Mouse (Mus musculus) forebrain, embryonic 15.5 days (tissue): ENCODE data around the gene Osbpl9. TPM values are rescaled to one million over a fixed set of nuclear protein-coding genes. Genes with fewer than 3 reads are reported as not detected.

ENCODE experiments used
- ATAC-seq: fragments of 200-750 bp; cut with Nextera tagmentation; replicated peaks from 2 replicates; pipeline ENCODE4 v1.8.0; 2017; ENCODE audit warnings: mild to moderate bottlenecking, moderate TSS enrichment, moderate library complexity
- H3K27ac ChIP-seq: fragments of 300-500 bp; sonication (generic); replicated peaks from 2 replicates; pipeline ENCODE4 v1.5.1; 2015; ENCODE audit warnings: mild to moderate bottlenecking, inconsistent platforms
- H3K27me3 ChIP-seq: fragments of 300-500 bp; sonication (generic); 2 replicates; pipeline ENCODE4 v1.6.1; 2015; ENCODE audit warnings: inconsistent platforms
- H3K36me3 ChIP-seq: fragments of 300-500 bp; sonication (generic); 2 replicates; pipeline ENCODE4 v1.6.1; 2015; ENCODE audit warnings: mild to moderate bottlenecking, inconsistent platforms
- H3K4me1 ChIP-seq: fragments of 300-500 bp; sonication (generic); 2 replicates; pipeline ENCODE4 v1.6.1; 2015; ENCODE audit warnings: inconsistent platforms
- H3K4me2 ChIP-seq: fragments of 300-500 bp; sonication (generic); replicated peaks from 2 replicates; pipeline ENCODE4 v1.6.1; 2015; ENCODE audit warnings: mild to moderate bottlenecking, inconsistent platforms
- H3K4me3 ChIP-seq: fragments of 300-500 bp; sonication (generic); 2 replicates; pipeline ENCODE4 v1.5.1; 2015; ENCODE audit warnings: mild to moderate bottlenecking, inconsistent platforms
- H3K9ac ChIP-seq: fragments of 300-500 bp; sonication (generic); replicated peaks from 2 replicates; pipeline ENCODE4 v1.6.1; 2015; ENCODE audit warnings: mild to moderate bottlenecking, inconsistent platforms
- H3K9me3 ChIP-seq: fragments of 300-500 bp; sonication (generic); 2 replicates; pipeline ENCODE4 v1.6.1; 2016; ENCODE audit warnings: inconsistent platforms
- WGBS: fragments of 180-500 bp; shearing (Covaris S2); methylation state at CpG from one replicate; pipeline ENCODE4 v1.1.7; 2015; ENCODE audit warnings: mixed read lengths; 5-methylcytosine and 5-hydroxymethylcytosine counted together
- polyA plus RNA-seq: library from polyadenylated mRNA; unstranded; fragments of >200 nt; fragmentation: Nextera tagmentation; extraction: Ambion mirVana; gene quantifications from 2 replicates; pipeline ENCODE4 v1.2.1, GENCODE M21; 2015

The Osbpl9 gene
- polyA plus RNA-seq, 1 experiment from 2014 or later: 78.5 TPM

GRCm38 (mm10) chr4:109089171-109089570, 112.9 kb downstream of the Osbpl9 start:
- WGBS: 89% methylated on average over 5 of the region's 5 CpGs
- H3K27ac ChIP-seq: no peak overlapping the region
- no peak for ATAC-seq
- peaks cover 10% of the 10 kb centered on the region; the same call in 1 of the 2 replicates for H3K4me1 ChIP-seq
- H3K27me3 ChIP-seq: no peaks in the 10 kb centered on the region
- no peak overlapping the region for H3K9ac ChIP-seq
- H3K9me3 ChIP-seq: no peaks in the 10 kb centered on the region
- no peak overlapping the region for H3K4me3 ChIP-seq
- H3K36me3 ChIP-seq: no peaks in the 10 kb centered on the region; the same call in 1 of the 2 replicates
- H3K4me2 ChIP-seq: no peak overlapping the region

- Histone ChIP-seq H3K9me3 (no peaks in the 10 kb centered on the region), H3K4me1 (no peaks in the 10 kb centered on the region), H3K4me2 (no peak overlapping the region), H3K27ac (no peak overlapping the region), H3K9ac (no peak overlapping the region), H3K27me3 (no peaks in the 10 kb centered on the region), H3K36me3 (peaks cover 20% of the 10 kb centered on the region), H3K4me3 (no peak overlapping the region)
- WGBS: 72% methylated on average over 5 of the region's 5 CpGs
- ATAC-seq: no peak
Observed at GRCm38 (mm10) chr4:109080118-109080517, 122.0 kb downstream of the Osbpl9 start.

GRCm38 (mm10) chr4:109079676-109080075, 122.4 kb downstream of the Osbpl9 start:
- Histone ChIP-seq H3K9ac (no peak overlapping the region), H3K4me1 (no peaks in the 10 kb centered on the region), H3K4me3 (no peak overlapping the region), H3K27me3 (no peaks in the 10 kb centered on the region), H3K4me2 (no peak overlapping the region), H3K9me3 (no peaks in the 10 kb centered on the region), H3K27ac (no peak overlapping the region), H3K36me3 (peaks cover 20% of the 10 kb centered on the region)
- no peak for ATAC-seq
- 77% methylated on average over 3 of the region's 3 CpGs for WGBS

- WGBS: 96% methylated on average over 7 of the region's 7 CpGs
- Histone ChIP-seq H3K9ac (no peak overlapping the region), H3K9me3 (no peaks in the 10 kb centered on the region), H3K36me3 (peaks cover 20% of the 10 kb centered on the region), H3K4me3 (no peak overlapping the region), H3K4me1 (no peaks in the 10 kb centered on the region), H3K27me3 (no peaks in the 10 kb centered on the region), H3K27ac (no peak overlapping the region), H3K4me2 (no peak overlapping the region)
- no peak for ATAC-seq
Observed at GRCm38 (mm10) chr4:109078941-109079340, 123.1 kb downstream of the Osbpl9 start.

GRCm38 (mm10) chr4:109073296-109073695, 128.8 kb downstream of the Osbpl9 start:
- H3K4me2 ChIP-seq: no peak overlapping the region
- H3K36me3 ChIP-seq: peaks cover 16% of the 10 kb centered on the region; the same call in 1 of the 2 replicates
- 84% methylated on average over 3 of the region's 3 CpGs for WGBS
- no peak overlapping the region for H3K9ac ChIP-seq
- no peak overlapping the region for H3K4me3 ChIP-seq
- no peaks in the 10 kb centered on the region for H3K27me3 ChIP-seq
- H3K27ac ChIP-seq: no peak overlapping the region
- no peak for ATAC-seq
- H3K4me1 ChIP-seq: no peaks in the 10 kb centered on the region
- H3K9me3 ChIP-seq: no peaks in the 10 kb centered on the region

- Histone ChIP-seq H3K27me3 (no peaks in the 10 kb centered on the region), H3K4me3 (no peak overlapping the region), H3K27ac (no peak overlapping the region), H3K9ac (no peak overlapping the region), H3K4me1 (no peaks in the 10 kb centered on the region), H3K4me2 (no peak overlapping the region), H3K9me3 (no peaks in the 10 kb centered on the region), H3K36me3 (peaks cover 18% of the 10 kb centered on the region; the same call in 1 of the 2 replicates)
- WGBS: 90% methylated on average over 6 of the region's 6 CpGs
- ATAC-seq: no peak
Observed at GRCm38 (mm10) chr4:109072891-109073290, 129.2 kb downstream of the Osbpl9 start.

- H3K4me1 ChIP-seq: no peaks in the 10 kb centered on the region
- H3K36me3 ChIP-seq: peaks cover 67% of the 10 kb centered on the region
- H3K9ac ChIP-seq: no peak overlapping the region
- no peak overlapping the region for H3K27ac ChIP-seq
- WGBS: 97% methylated on average over 5 of the region's 5 CpGs
- no peak overlapping the region for H3K4me2 ChIP-seq
- H3K9me3 ChIP-seq: no peaks in the 10 kb centered on the region
- H3K27me3 ChIP-seq: no peaks in the 10 kb centered on the region
- ATAC-seq: no peak
- no peak overlapping the region for H3K4me3 ChIP-seq
Observed at GRCm38 (mm10) chr4:109065714-109066113, 136.4 kb downstream of the Osbpl9 start.

- H3K4me3 ChIP-seq: no peak overlapping the region
- H3K4me2 ChIP-seq: no peak overlapping the region
- no peaks in the 10 kb centered on the region for H3K4me1 ChIP-seq
- 87% methylated on average over 6 of the region's 6 CpGs for WGBS
- no peaks in the 10 kb centered on the region for H3K27me3 ChIP-seq
- no peaks in the 10 kb centered on the region for H3K9me3 ChIP-seq
- H3K27ac ChIP-seq: no peak overlapping the region
- no peak overlapping the region for H3K9ac ChIP-seq
- ATAC-seq: no peak
- peaks cover 75% of the 10 kb centered on the region for H3K36me3 ChIP-seq
Observed at GRCm38 (mm10) chr4:109064941-109065340, 137.1 kb downstream of the Osbpl9 start.

- 91% methylated on average over 4 of the region's 4 CpGs for WGBS
- H3K4me2 ChIP-seq: no peak overlapping the region
- ATAC-seq: no peak
- H3K27me3 ChIP-seq: no peaks in the 10 kb centered on the region
- H3K4me3 ChIP-seq: no peak overlapping the region
- H3K27ac ChIP-seq: no peak overlapping the region
- no peaks in the 10 kb centered on the region for H3K4me1 ChIP-seq
- H3K9me3 ChIP-seq: no peaks in the 10 kb centered on the region
- peaks cover 95% of the 10 kb centered on the region for H3K36me3 ChIP-seq
- no peak overlapping the region for H3K9ac ChIP-seq
Observed at GRCm38 (mm10) chr4:109059255-109059821, 142.7 kb downstream of the Osbpl9 start.

- peaks cover 86% of the 10 kb centered on the region for H3K36me3 ChIP-seq
- H3K4me2 ChIP-seq: no peak overlapping the region
- no peak overlapping the region for H3K4me3 ChIP-seq
- H3K9me3 ChIP-seq: no peaks in the 10 kb centered on the region
- no peaks in the 10 kb centered on the region for H3K27me3 ChIP-seq
- no peak overlapping the region for H3K27ac ChIP-seq
- H3K4me1 ChIP-seq: no peaks in the 10 kb centered on the region
- 93% methylated on average over 8 of the region's 8 CpGs for WGBS
- H3K9ac ChIP-seq: no peak overlapping the region
- no peak for ATAC-seq
Observed at GRCm38 (mm10) chr4:109057640-109058039, 144.4 kb downstream of the Osbpl9 start.

- Histone ChIP-seq H3K4me1 (no peaks in the 10 kb centered on the region), H3K4me2 (no peak overlapping the region), H3K27me3 (no peaks in the 10 kb centered on the region), H3K4me3 (no peak overlapping the region), H3K27ac (no peak overlapping the region), H3K9me3 (no peaks in the 10 kb centered on the region), H3K9ac (no peak overlapping the region), H3K36me3 (peaks cover 78% of the 10 kb centered on the region)
- WGBS: 82% methylated on average over 7 of the region's 7 CpGs
- no peak for ATAC-seq
Observed at GRCm38 (mm10) chr4:109056351-109056750, 145.7 kb downstream of the Osbpl9 start.

- no peak for ATAC-seq
- Histone ChIP-seq H3K4me3 (no peak overlapping the region), H3K4me2 (no peak overlapping the region), H3K36me3 (peaks cover 72% of the 10 kb centered on the region), H3K9ac (no peak overlapping the region), H3K4me1 (no peaks in the 10 kb centered on the region), H3K9me3 (no peaks in the 10 kb centered on the region), H3K27ac (no peak overlapping the region), H3K27me3 (no peaks in the 10 kb centered on the region)
- WGBS: 85% methylated on average over 9 of the region's 9 CpGs
Observed at GRCm38 (mm10) chr4:109054003-109054402, 148.1 kb downstream of the Osbpl9 start.

- no peak overlapping the region for H3K4me2 ChIP-seq
- no peak overlapping the region; the same call in 1 of the 2 replicates for H3K27ac ChIP-seq
- no peaks in the 10 kb centered on the region for H3K9me3 ChIP-seq
- H3K4me1 ChIP-seq: no peaks in the 10 kb centered on the region
- no peak overlapping the region for H3K9ac ChIP-seq
- H3K4me3 ChIP-seq: no peak overlapping the region
- 25% methylated on average over 1 of the region's 1 CpGs for WGBS
- ATAC-seq: peak; percentile 58; the same call in 1 of the 2 replicates
- H3K27me3 ChIP-seq: no peaks in the 10 kb centered on the region
- peaks cover 60% of the 10 kb centered on the region for H3K36me3 ChIP-seq
Observed at GRCm38 (mm10) chr4:109052282-109052681, 149.8 kb downstream of the Osbpl9 start.
